Mouse (Mus musculus) testis, postnatal 14 days (tissue): ENCODE data around the gene Rbp3.

Experiments
- DNase-seq: peaks from one replicate; pipeline ENCODE4 v3.0.0; 2021; ENCODE audit warnings: low spot score

The Rbp3 gene

DNA sequence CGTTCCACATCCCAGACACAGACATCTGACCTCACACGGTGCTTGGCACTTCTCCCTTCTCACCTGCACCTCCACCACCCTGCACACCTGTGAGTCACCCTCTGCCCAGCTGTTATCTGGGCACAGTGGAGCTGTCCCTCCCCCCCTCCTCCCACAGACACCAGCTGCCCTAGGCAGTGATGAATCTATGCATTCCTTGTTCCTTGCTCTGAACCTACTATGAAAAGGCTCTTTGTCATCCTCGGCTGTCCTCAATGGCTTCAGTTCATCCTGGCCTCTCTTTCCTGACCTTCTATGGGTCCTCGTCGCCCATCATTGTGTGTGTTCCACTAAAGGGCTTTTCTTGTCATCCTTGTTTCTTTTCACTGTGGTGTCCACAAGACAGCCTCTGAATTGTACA, 20.9 kb downstream of the Rbp3 start:
- no peak for DNase-seq

DNA sequence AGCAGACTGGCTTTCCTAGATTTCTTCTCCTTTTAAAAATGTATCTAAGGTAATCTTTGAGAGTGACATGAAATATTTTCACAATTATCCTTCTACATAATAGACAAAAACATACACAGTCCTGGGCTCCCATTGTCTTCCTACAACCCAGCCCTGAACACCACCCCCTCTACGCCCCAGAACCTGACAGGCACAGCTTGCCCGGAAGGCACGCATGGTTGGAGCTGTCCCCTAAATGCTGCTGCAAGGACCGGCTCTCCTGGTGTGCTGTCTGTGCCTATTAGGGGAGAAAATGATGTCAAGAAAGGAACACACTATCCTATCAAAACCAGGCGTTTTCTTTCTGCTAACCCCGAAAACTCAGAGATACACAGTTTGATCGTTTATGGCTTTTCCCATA, 23.9 kb downstream of the Rbp3 start:
- DNase-seq = no peak

DNA sequence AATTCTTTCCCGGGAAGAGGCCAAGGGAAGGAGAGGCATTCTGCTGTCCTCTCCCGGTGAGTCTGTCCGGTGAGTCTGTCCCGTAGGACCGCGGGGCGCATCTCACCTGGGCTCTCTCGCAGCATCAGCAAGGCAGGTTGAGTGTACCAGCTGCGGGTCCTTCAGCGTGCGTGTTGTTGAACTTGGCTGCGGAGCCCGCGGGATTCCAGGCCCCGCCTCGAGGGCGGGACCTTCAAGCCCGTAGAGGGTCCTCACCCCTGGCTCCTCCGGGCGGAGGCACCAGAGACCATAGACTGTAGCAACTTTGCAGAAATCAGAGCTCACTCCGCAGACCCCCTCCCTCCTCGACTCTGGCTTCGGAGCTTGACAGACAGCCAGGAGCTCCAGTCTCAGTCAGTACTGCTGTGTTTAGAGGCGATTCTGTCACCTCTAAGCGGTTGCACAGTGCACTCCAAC, 24.8 kb downstream of the Rbp3 start, which contains the start of gene Zfp488:
Gene Zfp488 (minus strand): TSS at position 161 of the 456 bp plus-strand sequence.
- peak; percentile 36 for DNase-seq

DNA sequence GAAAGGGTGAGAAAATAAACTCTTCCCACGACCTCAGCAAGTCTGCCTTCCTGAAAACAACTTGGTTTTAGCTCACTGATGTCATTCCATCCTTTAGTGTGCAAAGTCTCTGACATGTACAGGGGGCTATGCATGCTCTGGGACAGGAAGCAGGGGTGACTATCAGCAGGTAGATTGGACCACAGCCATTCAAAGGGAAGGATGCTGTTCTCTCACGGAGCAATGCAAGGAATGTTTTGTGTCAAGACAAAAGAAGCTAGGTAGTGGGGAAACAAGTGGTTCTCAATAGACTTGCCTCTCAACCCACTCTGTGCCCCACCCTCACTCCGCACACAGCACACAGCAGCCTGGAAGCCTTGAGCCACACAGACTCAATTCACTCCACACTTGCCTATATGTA, 35.4 kb downstream of the Rbp3 start:
- DNase-seq = no peak

DNA sequence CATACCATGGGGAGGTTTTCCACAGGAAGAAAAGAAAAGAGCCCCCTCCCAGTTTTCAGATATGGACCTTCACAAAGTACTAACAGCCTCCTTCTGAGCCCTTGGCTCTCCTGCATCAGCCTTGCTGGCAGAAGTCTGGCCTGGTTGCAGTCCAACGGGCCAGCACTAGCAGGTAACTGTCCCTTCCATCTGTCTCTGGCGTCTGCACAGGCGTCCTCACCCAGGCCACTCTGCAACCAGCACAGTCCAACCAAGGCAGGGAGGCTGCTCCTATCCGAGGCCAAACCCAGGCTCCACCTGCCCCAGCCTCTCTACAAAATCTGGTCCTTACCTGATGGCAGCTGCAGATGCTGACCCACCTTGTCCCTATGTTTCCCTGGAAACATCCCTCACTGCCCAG, 38.2 kb downstream of the Rbp3 start:
- no peak for DNase-seq

DNA sequence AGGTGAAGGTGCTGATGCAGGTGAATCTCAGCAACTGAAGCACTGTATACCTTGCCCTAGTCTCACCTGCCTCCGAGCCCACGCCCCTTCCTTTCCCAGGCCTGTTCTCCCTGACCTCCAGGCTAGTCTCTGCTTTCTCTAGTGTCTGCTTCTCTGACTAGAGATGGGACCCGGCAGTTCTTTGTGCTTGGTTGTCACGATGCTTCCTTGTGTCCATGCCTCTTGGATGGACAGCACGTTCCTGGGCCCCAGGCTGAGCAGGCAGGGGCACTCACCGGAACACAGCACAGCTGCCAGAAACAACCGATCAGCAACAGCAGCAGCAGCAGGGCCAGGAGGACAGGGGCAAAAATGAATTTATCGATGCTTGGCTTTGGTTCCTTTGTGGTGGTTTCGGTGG, 39.2 kb downstream of the Rbp3 start:
- no peak for DNase-seq

DNA sequence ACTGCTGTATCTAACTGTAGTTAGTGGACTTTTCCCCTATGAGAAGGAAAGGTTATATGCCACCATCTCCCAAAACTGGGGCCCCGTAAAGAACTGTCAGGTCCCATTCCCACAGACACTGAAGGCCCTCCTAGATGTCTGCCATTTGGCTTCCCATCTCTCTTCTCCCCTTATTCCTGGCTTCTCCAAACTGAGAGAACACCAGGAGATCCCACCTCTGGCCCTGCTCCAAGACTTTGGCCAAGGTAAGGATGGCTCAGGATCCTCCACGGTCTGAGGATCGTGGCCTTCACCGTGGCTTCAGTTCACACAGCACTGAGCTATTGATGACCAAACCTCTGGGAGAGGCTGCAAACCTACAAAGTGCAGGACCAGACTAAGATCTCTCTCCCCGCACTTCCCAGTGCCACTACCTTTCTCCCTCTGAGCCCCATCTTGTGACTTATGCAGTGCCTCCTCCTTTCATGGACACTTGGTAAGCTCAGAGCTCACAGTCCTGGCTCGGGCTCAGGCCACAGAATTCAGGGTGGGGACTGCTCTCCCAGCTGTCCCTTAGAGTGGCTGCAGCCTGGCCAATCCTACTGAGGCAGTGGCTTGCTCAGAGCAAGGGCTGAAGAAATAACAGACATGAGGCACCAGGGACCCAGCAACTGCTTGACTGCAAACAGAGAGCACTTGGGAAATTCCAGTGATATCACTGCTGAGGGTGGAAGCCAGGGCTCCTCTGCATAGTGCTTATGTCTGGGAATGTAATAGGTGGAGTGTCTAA, 39.9 kb downstream of the Rbp3 start:
- DNase-seq = no peak

DNA sequence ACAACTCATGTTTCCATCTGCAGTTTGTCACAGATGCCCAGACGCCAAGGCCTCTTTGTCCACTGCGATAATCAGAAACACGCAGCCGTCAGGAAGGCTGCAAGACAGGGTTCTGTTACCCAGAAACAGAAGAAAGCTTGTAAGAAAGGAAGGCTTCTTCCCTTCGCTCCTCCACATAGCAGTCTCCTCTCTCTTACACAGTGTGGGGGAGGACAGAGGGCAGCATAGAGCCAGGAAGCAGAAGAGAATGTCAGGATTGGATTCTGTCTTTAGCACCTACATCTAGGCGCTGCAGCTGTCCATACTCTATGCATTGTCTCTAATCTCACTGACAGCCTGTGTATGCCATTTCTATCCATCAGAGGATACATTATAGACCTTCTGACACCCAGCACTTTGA, 43.6 kb downstream of the Rbp3 start:
- DNase-seq = no peak

DNA sequence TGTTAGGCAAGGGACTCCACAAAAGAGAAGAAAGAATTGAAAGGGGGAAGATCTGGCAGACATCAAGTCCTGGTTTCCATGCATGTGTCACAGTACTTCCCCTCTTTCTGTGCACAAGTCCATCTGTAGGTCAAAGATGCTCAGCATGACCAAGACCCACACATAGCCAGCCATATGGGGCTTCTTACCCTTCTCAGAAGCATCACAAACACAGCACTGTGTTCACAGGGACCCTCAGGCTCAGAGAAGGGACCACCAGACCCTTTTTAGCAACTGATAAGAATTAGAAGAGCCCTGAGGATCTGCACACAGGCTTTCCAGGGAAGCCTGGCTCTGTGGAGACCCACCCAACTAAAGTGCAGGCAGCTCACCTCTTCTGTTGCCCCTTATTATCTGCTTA, 46.3 kb downstream of the Rbp3 start:
- no peak for DNase-seq

DNA sequence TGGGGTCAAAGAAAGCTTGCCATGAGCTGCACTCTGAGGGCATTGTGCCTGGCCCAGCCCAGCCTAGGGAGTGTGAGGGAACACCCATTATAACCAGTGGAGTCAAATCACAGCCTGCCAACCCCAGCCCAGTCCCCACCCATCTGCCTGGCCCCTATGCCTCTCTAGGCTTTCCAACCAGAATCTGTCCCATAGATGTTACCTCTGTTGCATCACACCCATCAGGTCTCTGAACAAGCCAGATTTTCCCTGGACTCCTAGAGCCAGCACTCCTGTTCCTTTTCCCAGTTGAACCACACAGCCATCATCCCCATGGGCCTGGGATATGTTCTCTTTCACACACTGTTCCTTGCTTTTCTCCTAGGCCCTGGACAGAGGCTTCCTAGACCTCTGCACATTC, 47.6 kb downstream of the Rbp3 start:
- DNase-seq = no peak

DNA sequence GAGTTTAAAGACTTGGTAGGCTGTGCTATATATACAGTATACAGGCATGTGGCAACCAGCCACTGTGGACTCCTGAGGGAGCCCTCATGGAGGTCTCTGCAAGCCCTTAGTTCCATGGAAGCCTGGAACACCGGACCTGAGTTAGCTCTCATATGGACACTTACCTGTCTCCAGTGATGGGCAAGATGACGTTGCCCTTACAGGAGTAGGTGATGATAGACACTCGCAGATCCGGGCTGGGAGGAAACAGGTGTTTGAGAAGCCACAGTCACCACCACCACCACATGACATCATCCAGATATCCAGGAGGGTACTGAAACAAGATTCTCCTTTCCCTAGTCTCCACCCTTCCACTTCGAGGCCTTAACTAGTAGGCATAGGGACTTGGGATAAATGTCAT, 48.6 kb downstream of the Rbp3 start:
- no peak for DNase-seq
